In the genomic region with DNA sequence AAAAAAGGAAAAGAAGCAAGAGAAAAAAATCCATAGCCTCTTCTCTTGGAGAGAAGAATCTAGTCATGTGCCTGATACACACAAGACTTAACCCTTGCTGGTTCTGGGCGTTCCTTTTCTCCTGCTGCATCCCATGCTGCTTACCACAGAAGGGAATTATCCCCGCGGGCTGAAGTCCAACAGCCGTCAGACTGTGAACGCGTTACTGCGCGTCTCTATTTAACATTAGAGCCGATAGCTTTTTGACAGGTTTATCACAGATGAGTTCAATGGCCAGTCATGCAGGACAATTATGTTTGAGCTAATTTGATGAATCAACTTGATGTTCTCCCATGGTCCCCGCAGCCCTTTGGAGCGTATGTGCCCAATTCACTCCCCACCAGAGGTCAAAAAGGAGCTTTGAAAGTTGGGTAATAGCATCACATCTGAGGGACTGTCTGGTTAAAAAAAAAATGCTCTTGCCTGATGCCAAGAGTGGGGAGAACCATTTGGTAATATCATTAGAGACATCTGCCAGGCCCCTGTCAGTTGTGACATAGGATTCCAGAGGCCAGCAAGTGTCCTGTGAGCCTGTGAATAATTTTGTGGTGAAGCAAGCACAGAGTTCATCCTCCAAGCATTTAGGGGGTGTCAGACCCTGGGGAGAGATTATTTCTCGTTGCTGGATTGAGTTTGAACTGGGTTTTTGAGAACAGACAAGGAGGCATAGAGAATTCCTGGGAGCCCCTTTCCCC, we compare ENCODE assay signal across 15 mouse cellular contexts. TPM values are rescaled to one million over a fixed set of nuclear protein-coding genes. Genes with fewer than 3 reads are reported as not detected.
DNase-seq lines count a peak whose midpoint lies in the region.
"Had no signal": no experiment of that assay in that cellular context is flagged by ENCODE, and none has a peak within 500 bp of the region (broad histone marks: within the 10 kb centered on the region; RNA-seq: fewer than 3 reads in every experiment).

No protein-coding gene starts in this region.

- DNase-seq in adrenal gland, adult 2 months, result peak; percentile 13
- DNase-seq in adrenal gland, postnatal 36 days, result no peak
- peak; percentile 53 for DNase-seq in kidney, postnatal 10 days
- DNase-seq in kidney, adult 11 months, result no peak
- peak; percentile 26 for DNase-seq in lung, postnatal 36 days
- no peak for DNase-seq in lung, postnatal 25 days (ENCODE audit: low spot score)
- DNase-seq in skeletal muscle tissue, adult 2 months (ENCODE audit: low read depth, low spot score), result peak; percentile 60
- DNase-seq in right cerebral cortex, adult 2 months (ENCODE audit: low spot score in 2 of 2), result no peak
- DNase-seq: cerebellum, adult 11-12 months; heart, adult 11 months had no signal

RNA-seq across cellular contexts. Expression of gene Tshz2, which starts 54.1 kb away (rescaled TPM):
- total RNA-seq in adrenal gland, adult 2 months (2021), result 10 to 100 TPM; 50.7 to 50.9 TPM
- polyA plus RNA-seq in adrenal gland, adult 2 months (2012; rRNA removed), result 16.3 and 19.4 TPM in 2 replicates
- total RNA-seq in adrenal gland, postnatal 36 days (2021), result 10 to 100 TPM; 39.5 to 51.4 TPM
- total RNA-seq: common myeloid progenitor, adult 5-6 weeks; hematopoietic stem cell, adult 5-6 weeks had no signal
- polyA plus RNA-seq: erythroblast, embryonic 14.5 days; G1E; macrophage had no signal

Comparison
In these comparisons a context has a peak if more than half of its experiments do, and no peak if none do; other contexts are left out.
1. DNase-seq: peak in adrenal gland, adult 2 months (single experiment), kidney, postnatal 10 days (single experiment), lung, postnatal 36 days (single experiment) and skeletal muscle tissue, adult 2 months (single experiment); none in adrenal gland, postnatal 36 days (0 of 2), kidney, adult 11 months (single experiment), lung, postnatal 25 days (single experiment) and right cerebral cortex, adult 2 months (0 of 2).